Mouse (Mus musculus) kidney, adult 2 months (tissue): Measurements from ENCODE around the gene Ppp2r3a.

Experiments used
- CTCF ChIP-seq: fragments of 200-500 bp; conservative IDR thresholded peaks from 2 replicates; pipeline ENCODE4 v1.5.1; 2011; ENCODE audit warnings: low read depth, mild to moderate bottlenecking, control low read depth, low read length, moderate library complexity, mixed read lengths; ENCODE audit not compliant: insufficient read depth, insufficient read length
- POLR2A ChIP-seq: fragments of 200-500 bp; IDR thresholded peaks from one replicate; pipeline ENCODE4 v1.6.1; 2011; ENCODE audit warnings: low read depth, low read length, control low read depth

DNA sequence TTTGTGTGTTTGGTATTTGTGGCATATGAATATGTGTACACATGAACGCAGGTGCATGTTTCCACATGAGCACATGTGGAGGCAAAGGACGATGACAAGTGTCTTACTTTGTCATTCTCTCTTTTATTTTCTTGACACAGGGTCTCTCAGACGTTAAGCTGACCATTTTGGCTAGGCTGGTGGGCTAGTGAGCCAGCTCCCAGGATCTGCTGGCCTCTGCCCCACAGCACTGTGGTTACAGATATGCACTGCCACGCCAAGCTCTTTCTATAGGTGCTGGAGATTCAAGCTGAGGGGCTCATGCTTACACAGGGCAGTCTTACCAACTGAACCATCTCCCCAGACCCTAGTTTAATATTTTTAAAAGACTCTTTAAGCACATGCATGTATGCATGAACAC lies 45.1 kb downstream of the Ppp2r3a start:
- no peak for TF ChIP-seq CTCF
- no peak for TF ChIP-seq POLR2A
